Mouse (Mus musculus) CD4-positive, CD25-positive, alpha-beta regulatory T cell, adult 4 months (primary cell): ENCODE data around the gene Acot12. TPM values are rescaled to one million over a fixed set of nuclear protein-coding genes. Genes with fewer than 3 reads are reported as not detected.

Source experiments
- ATAC-seq: one replicate; pipeline ENCODE4 v1.8.0; 2017
- polyA plus RNA-seq, 2 experiments: library from polyadenylated mRNA; unstranded; fragments of 100-300 nt; shearing (Covaris generic); gene quantifications; one replicate each; pipeline ENCODE4 v1.2.1; 2017

Acot12 gene
- not detected for polyA plus RNA-seq

DNA sequence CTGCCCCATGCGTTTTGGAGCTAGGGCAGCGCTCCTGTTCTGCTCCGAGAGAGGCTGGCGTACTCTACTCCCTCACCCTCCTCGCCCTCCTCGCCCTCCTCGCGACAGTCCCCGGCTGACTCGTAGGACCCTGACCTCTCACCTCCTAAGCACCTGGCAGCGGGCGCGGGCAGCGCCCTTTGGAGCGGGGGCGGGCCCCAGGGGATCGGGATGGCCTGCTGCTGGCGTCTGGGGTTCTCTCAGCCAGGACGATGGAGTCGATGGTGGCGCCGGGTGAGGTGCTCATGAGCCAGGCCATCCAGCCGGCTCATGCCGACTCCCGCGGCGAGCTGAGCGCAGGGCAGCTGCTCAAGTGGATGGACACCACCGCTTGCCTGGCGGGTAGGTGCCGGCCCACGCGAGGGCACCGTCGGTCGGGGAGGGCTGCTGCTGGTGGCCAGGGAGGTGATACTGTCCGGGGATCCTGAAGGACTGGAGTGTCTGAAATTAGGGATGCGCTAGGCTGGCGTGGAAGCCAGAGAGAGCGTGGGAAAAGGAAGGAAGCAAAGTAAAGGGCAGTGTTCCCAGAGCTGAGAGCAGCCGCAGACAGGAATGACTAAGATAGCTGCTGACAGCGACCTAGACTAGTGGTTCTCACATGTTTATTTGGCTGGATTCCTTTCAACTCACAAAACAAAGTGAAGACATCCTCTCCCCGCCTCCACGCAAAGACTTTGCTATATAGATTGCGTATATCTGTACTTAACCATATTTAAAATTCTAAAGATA lies at the start of gene Acot12:
TSS of gene Acot12 (plus strand) at position 233 of the 768 bp plus-strand sequence.
- peak; percentile 43 for ATAC-seq

DNA sequence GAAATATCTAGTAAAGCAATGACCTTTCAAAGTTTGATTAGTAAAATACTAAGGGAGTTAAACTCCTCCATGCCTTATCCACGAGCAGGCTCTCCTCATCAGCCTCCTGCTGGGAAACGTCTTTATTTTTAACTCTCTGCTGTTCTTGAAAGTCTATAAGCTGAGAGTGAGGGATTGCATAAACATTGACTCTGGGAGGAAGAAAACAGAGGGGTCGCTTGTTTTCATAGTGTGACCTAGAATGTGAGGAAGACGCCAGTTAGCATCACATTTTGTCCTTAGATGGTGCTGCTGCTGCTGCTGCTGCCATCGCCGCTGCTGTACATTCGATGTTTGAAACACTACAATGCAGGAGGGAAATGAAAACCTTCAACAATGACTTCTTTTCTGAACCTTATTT lies 47.7 kb upstream of the Acot12 start:
- no peak for ATAC-seq

GRCm38 (mm10) chr13:91695406-91695805 lies 45.9 kb upstream of the Acot12 start:
- ATAC-seq = no peak

- no peak for ATAC-seq
Observed at GRCm38 (mm10) chr13:91696109-91696645, 45.1 kb upstream of the Acot12 start.

DNA sequence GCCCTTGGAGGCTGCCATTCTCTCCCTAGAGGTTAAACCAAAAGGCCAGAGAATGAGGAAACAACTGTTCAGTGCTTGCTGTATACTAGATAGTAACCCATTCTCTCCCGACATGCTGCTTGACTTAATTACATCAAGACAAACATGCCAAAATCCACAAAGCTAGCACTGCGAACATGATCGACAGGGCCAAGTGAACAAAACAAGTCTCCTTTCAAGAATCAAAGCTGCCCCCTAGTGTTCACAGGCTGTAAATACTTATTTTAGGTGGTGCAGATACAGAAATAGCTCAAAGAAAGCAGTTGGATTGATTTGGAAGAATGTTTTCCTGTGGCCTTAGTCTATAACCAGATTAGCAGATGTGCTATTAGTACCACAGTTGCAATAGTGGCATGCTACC lies 44.3 kb upstream of the Acot12 start:
- ATAC-seq = peak; percentile 68

GRCm38 (mm10) chr13:91702337-91702736 lies 39.0 kb upstream of the Acot12 start:
- peak; percentile 95 for ATAC-seq

GRCm38 (mm10) chr13:91719487-91719886 lies 21.8 kb upstream of the Acot12 start:
- ATAC-seq = no peak

DNA sequence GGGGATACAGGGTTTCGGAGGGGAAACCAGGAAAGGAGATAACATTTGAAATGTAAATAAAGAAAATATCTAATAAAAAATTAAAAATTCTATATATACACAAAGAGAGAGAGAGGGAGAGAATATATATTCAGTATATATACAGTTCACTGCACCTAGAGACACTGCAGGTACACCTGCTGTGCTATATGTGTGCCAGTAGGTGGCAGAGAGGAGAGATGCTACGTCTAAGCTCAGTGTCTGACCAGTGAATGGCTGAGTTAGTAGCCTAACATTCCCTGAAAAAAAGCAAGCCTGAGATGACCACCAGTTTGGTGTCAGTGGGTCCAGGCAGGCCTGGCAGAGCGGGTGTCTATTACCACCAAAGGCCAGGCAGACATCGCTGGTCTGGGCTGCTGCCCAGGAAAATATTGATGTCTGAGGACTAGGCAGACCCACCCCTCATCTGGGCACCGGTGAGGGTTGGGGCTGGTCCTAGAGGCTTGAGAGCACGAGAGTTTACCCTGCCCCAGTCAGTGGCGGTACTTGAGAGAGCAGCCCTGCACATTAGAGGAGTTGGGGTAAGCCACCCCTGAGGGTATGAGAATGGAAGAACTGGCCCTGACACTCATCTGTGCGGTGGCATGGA lies 18.1 kb upstream of the Acot12 start:
- peak; percentile 85 for ATAC-seq

- ATAC-seq = no peak
Observed at GRCm38 (mm10) chr13:91723736-91724119, 17.6 kb upstream of the Acot12 start.

DNA sequence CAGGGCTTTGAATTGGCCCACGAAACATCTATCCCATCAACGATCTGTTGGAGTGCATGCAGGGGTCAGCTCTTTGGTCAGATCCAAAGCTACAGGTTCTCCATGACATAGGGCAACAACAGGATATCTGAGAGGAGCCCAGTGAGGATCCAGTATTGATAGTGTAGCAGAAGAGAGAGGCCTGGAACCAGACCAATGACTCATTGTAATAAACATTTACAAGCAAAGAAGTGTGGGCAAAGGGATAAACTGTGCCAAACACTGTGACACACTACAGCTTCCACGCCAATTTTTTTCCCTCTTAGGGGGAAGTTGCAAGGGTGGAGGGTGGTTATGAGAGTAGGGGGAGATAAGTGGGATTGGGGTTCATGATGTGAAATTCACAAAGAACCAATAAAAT lies 17.1 kb upstream of the Acot12 start:
- ATAC-seq = no peak

DNA sequence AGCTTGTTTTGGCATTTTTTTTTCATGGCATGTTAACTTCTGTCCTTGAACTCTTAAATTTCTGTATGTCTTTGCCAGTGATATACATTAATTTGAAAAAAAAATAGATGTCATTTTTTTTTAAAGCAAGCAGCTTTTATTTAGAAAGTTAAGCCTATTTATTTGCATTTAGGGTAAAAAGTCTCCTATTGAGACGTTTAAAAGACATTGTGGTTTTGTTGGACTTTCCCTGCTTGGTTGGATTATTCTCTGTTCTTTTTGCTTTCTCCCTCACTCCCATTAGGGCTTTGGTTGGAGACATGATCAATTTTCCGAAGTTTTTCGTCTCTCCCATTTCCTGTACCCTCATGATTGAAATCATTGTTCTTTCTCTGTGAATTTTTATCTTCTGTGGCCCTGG lies 16.2 kb upstream of the Acot12 start:
- ATAC-seq = no peak

DNA sequence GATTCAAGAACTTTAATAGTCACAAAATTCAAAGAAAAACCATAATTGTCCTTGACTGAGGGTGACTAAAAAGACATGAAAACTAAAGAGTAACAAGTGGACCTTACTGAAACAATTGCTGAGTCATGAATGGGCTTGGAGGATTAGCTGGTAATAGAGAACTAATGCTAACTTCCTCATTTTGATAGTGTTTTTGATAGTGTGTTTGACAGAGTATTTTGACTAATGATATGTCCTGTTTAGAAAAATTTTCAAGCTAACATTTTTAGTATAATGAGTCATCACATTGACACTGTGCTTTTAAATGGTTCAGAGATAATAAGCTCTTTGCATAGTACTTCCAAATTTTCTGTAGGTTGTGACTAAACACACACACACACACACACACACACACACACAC lies 13.4 kb upstream of the Acot12 start:
- ATAC-seq = no peak

DNA sequence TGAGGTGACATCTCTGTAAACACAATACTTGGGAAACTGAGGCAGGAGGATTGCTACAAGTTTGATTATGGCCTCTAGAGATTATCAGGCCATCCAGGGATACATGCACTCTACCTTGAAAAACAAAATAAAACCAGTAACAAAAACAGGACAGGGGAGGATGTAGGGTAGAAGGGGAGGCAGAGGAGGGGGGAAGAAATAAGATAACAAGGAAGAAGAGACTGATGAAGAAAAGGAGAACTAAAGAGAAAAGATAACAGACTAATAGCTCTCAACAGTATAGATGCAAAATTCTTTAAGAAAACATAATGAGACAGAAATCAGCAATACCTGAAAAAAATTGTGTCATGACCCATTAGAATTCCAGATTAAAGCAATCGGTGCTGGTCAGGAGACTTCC lies 4.1 kb upstream of the Acot12 start:
- no peak for ATAC-seq

- ATAC-seq = no peak
Observed at GRCm38 (mm10) chr13:91740851-91741250, 461 bp upstream of the Acot12 start.

DNA sequence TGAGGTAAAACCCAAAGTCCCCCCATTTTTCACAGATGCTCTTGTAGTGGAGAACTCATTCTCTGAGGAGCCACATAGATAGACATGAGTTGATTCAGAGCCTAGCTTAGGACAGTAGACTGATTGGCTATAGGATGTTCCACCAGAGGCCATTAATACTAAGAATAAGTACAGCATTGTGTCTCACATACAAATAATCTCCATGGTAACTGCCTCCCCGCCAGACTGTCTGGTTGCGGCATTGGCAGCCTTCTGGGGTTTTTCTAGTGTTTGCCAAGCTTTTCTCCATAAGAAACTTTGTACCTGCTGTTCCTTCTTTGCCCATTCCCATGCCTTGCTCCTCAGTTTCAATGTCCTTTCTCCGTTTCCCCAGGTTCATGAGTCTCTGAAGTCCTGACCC lies 1.9 kb downstream of the Acot12 start:
- ATAC-seq = no peak

- ATAC-seq = no peak
Observed at GRCm38 (mm10) chr13:91746470-91746869, 5.2 kb downstream of the Acot12 start.

DNA sequence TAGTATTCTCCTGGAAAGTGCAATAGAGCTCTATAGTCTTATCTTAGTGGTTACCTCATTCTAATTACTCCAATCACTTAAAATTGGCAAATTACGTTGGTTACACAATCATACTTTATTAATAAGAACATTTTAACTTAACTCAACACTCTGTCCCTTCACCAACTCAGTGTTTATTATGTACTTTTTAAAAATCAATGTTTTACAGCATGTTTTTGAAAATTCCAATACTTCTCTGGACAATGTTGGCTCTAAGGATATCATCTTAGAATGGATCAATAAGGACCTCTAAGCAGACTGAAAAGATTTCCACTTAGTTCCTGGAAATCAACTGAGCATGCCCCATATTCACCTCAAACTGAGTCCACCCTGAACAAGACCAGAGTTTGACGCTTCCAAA lies 7.1 kb downstream of the Acot12 start:
- ATAC-seq = no peak

DNA sequence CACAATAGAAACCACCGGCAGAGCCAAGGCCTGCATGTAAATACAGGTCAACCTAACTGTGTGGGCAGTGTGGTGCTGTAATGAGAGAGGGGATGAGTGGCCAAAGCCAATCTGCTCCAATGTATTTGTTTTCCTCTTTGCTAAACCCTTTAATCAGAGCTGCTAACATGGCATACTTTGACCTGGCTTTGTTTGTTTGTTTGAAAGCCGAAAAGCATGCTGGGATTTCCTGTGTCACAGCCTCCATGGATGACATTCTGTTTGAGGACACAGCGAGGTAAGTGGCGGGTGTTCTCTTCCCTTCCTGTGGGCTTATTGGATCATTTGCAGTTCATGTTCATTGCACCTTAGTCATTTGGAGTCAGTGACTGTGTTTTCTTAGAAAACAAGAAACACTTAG lies 8.7 kb downstream of the Acot12 start:
- ATAC-seq = no peak

DNA sequence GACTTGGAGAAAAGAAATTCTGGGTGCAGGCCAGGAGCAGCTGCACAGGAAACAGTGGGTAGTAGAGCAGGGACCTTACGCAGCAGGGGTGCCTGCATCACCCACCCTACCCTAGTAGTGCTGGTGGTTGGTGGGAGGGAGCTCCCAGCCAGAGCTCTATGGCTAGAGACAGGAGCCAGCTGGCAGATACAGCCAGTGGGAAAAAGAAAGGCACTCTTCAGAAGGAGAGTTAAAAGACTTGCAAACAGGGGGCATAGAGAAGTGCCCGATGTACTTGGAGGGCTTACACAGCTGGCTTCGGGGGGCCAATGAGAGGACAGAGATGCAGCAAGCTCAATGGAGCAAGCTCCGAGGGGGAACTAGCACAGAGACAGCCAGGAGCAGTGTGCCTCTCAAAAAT lies 12.4 kb downstream of the Acot12 start:
- ATAC-seq = no peak

DNA sequence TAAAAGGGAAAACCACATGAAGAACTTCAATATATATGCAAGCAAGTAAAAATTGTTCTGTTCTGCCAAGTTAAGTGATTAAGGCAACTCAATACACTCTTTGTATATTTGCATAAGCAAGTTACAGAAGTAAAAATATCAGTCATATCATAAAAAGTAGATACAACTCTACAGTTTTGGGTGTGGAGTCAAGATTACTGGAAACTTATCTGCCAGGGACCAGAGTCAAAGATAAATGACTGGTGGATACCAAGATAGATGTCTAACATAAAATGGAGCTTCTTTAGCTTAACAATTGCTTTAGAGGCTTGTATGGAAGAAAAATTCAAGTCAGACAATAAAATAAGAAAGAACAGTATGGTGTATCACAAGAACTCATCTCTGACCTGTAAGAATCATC lies 13.4 kb downstream of the Acot12 start:
- no peak for ATAC-seq

- no peak for ATAC-seq
Observed at GRCm38 (mm10) chr13:91756230-91756629, 14.9 kb downstream of the Acot12 start.

- ATAC-seq = peak; percentile 73
Observed at GRCm38 (mm10) chr13:91758316-91759048, 17.2 kb downstream of the Acot12 start.

DNA sequence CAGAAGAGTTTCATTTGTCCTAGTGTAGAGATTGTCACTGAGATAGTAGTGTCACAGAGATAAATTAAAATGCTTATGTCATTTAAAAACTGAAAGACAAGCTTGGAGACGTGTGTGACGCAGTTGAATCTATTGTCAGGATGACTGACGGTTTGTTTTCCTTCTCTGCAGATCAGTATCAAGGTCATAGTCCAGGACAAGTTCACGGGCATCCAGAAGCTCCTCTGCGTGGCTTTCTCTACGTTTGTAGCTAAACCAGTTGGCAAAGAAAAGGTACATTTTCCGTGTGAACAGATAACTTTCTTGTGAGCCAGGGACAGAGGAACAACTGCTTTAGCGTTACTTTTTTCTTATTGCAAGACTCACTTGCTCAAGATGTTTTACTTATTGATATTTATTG lies 18.5 kb downstream of the Acot12 start:
- no peak for ATAC-seq
